Mouse (Mus musculus) kidney, postnatal 0 days (tissue): Measurements from ENCODE around the gene Tstd2. TPM values are rescaled to one million over a fixed set of nuclear protein-coding genes. Genes with fewer than 3 reads are reported as not detected.
A peak's percentile ranks its signal among the peaks of the same experiment; 100 is the strongest.

Experiments used
- ATAC-seq: fragments of 200-750 bp; cut with Nextera tagmentation; replicated peaks from 2 replicates; pipeline ENCODE4 v1.8.0; 2017; ENCODE audit warnings: low read depth, moderate number of reproducible peaks, moderate TSS enrichment, moderate library complexity; ENCODE audit not compliant: low FRiP score
- DNase-seq: peaks from one replicate; pipeline ENCODE4 v3.0.0-alpha.2; 2016; ENCODE audit warnings: low spot score
- H3K27ac ChIP-seq: fragments of 300-500 bp; sonication (generic); 2 replicates; pipeline ENCODE4 v1.5.1; 2014; ENCODE audit warnings: mild to moderate bottlenecking
- H3K27me3 ChIP-seq: fragments of 300-500 bp; sonication (generic); 2 replicates; pipeline ENCODE4 v1.6.1; 2014; ENCODE audit warnings: low read length, mixed read lengths; ENCODE audit not compliant: insufficient read depth
- H3K36me3 ChIP-seq: fragments of 300-500 bp; sonication (generic); 2 replicates; pipeline ENCODE4 v1.6.1; 2014; ENCODE audit warnings: low read length, mixed read lengths; ENCODE audit not compliant: insufficient read depth
- H3K4me1 ChIP-seq: fragments of 300-500 bp; sonication (generic); replicated peaks from 2 replicates; pipeline ENCODE4 v1.6.1; 2014; ENCODE audit warnings: antibody characterized with exemption, low read length, mixed read lengths; ENCODE audit not compliant: insufficient read depth
- H3K4me2 ChIP-seq: fragments of 300-500 bp; sonication (generic); 2 replicates; pipeline ENCODE4 v1.6.1; 2014; ENCODE audit warnings: mild to moderate bottlenecking, low read length, moderate library complexity, mixed read lengths
- H3K4me3 ChIP-seq: fragments of 300-500 bp; sonication (generic); replicated peaks from 2 replicates; pipeline ENCODE4 v1.5.1; 2014; ENCODE audit warnings: low read depth, low read length
- H3K9ac ChIP-seq: fragments of 300-500 bp; sonication (generic); 2 replicates; pipeline ENCODE4 v1.6.1; 2014; ENCODE audit warnings: low read depth, low read length
- H3K9me3 ChIP-seq: fragments of 300-500 bp; sonication (generic); replicated peaks from 2 replicates; pipeline ENCODE4 v1.6.1; 2016; ENCODE audit warnings: low read length, inconsistent platforms, mixed read lengths
- CTCF ChIP-seq: IDR thresholded peaks from 2 replicates; pipeline ENCODE4 v1.5.1; 2016; ENCODE audit warnings: antibody characterized with exemption, low read depth, mild to moderate bottlenecking, moderate library complexity
- WGBS: fragments of 180-500 bp; shearing (Covaris S2); extraction: QIAGEN DNeasy Blood & Tissue Kit; methylation state at CpG from one replicate; pipeline ENCODE4 v1.1.7; 2014; 5-methylcytosine and 5-hydroxymethylcytosine counted together
- polyA plus RNA-seq: library from polyadenylated mRNA; unstranded; fragments of >200 nt; fragmentation: Nextera tagmentation; extraction: Ambion mirVana; gene quantifications from 2 replicates; pipeline ENCODE4 v1.2.1, GENCODE M21; 2015

The Tstd2 gene
- polyA plus RNA-seq, 1 experiment from 2014 or later: 23.5 TPM

GRCm38 (mm10) chr4:46126541-46126940 lies 12.0 kb downstream of the Tstd2 start:
- Histone ChIP-seq H3K27ac (no peak overlapping the region), H3K9me3 (no peaks in the 10 kb centered on the region), H3K27me3 (no peaks in the 10 kb centered on the region), H3K9ac (no peak overlapping the region), H3K4me1 (0 out of 2 replicates have a peak, but pooled peaks cover 5% of the 10 kb centered on the region), H3K4me3 (no peak overlapping the region), H3K4me2 (no peak overlapping the region), H3K36me3 (peaks cover 30% of the 10 kb centered on the region)
- WGBS: 49% methylated on average over 2 of the region's 2 CpGs
- TF ChIP-seq CTCF: peak; percentile 96
- DNase-seq: peak; percentile 85
- 0 out of 2 replicates have a peak, but pooled peaks have one; percentile 26 for ATAC-seq

GRCm38 (mm10) chr4:46123358-46123757 lies 15.1 kb downstream of the Tstd2 start:
- Histone ChIP-seq H3K4me3 (no peak overlapping the region), H3K27me3 (no peaks in the 10 kb centered on the region), H3K9me3 (no peaks in the 10 kb centered on the region), H3K27ac (no peak overlapping the region), H3K4me1 (0 out of 2 replicates have a peak, but pooled peaks cover 3% of the 10 kb centered on the region), H3K4me2 (no peak overlapping the region), H3K36me3 (peaks cover 39% of the 10 kb centered on the region), H3K9ac (no peak overlapping the region)
- DNase-seq: no peak
- no peak for TF ChIP-seq CTCF
- WGBS: 86% methylated on average over 6 of the region's 6 CpGs
- no peak for ATAC-seq

- no peak for ATAC-seq
- 76% methylated on average over 3 of the region's 3 CpGs for WGBS
Measured at GRCm38 (mm10) chr4:46120767-46121166, 17.7 kb downstream of the Tstd2 start.

GRCm38 (mm10) chr4:46119514-46120094 lies 18.9 kb downstream of the Tstd2 start:
- H3K36me3 ChIP-seq: peaks cover 67% of the 10 kb centered on the region
- H3K9me3 ChIP-seq: no peaks in the 10 kb centered on the region
- H3K9ac ChIP-seq: no peak overlapping the region
- TF ChIP-seq CTCF: peak; percentile 30; the same call in 1 of the 2 replicates
- H3K27ac ChIP-seq: no peak overlapping the region
- ATAC-seq (peak; percentile 21; the same call in 1 of the 2 replicates), DNase-seq (no peak)
- no peaks in the 10 kb centered on the region for H3K4me1 ChIP-seq
- whole genome bisulfite sequencing: 72% methylated on average over 14 of the region's 14 CpGs
- no peaks in the 10 kb centered on the region for H3K27me3 ChIP-seq
- H3K4me3 ChIP-seq: no peak overlapping the region
- H3K4me2 ChIP-seq: no peak overlapping the region

More at GRCm38 (mm10) chr4:46120767-46121166, 17.7 kb downstream of the Tstd2 start:
- Histone ChIP-seq H3K27me3 (no peaks in the 10 kb centered on the region), H3K36me3 (peaks cover 62% of the 10 kb centered on the region), H3K9me3 (no peaks in the 10 kb centered on the region), H3K4me3 (no peak overlapping the region), H3K27ac (no peak overlapping the region), H3K4me1 (no peaks in the 10 kb centered on the region), H3K9ac (no peak overlapping the region), H3K4me2 (no peak overlapping the region)
- TF ChIP-seq CTCF: no peak
- no peak for DNase-seq

GRCm38 (mm10) chr4:46117536-46117935 lies 21.0 kb downstream of the Tstd2 start:
- no peak for TF ChIP-seq CTCF
- H3K36me3 ChIP-seq: peaks cover 65% of the 10 kb centered on the region
- no peak for DNase-seq
- no peaks in the 10 kb centered on the region for H3K27me3 ChIP-seq
- H3K27ac ChIP-seq: no peak overlapping the region
- no peak overlapping the region for H3K9ac ChIP-seq
- H3K9me3 ChIP-seq: no peaks in the 10 kb centered on the region
- WGBS: 92% methylated on average over 4 of the region's 4 CpGs
- no peak for ATAC-seq
- H3K4me2 ChIP-seq: no peak overlapping the region
- H3K4me1 ChIP-seq: no peaks in the 10 kb centered on the region
- H3K4me3 ChIP-seq: no peak overlapping the region

- Histone ChIP-seq H3K9me3 (no peaks in the 10 kb centered on the region), H3K4me2 (no peak overlapping the region), H3K36me3 (peaks cover 62% of the 10 kb centered on the region), H3K4me1 (no peaks in the 10 kb centered on the region), H3K9ac (no peak overlapping the region), H3K27me3 (no peaks in the 10 kb centered on the region), H3K4me3 (no peak overlapping the region), H3K27ac (no peak overlapping the region)
- ATAC-seq (no peak), DNase-seq (no peak)
- no peak for TF ChIP-seq CTCF
- 73% methylated on average over 10 of the region's 10 CpGs for WGBS
Measured at GRCm38 (mm10) chr4:46116544-46117175, 21.8 kb downstream of the Tstd2 start.
